Mouse (Mus musculus) adrenal gland, adult 10 weeks (tissue): ENCODE results near the gene Trpc4ap. TPM values are rescaled to one million over a fixed set of nuclear protein-coding genes. Genes with fewer than 3 reads are reported as not detected.

Source experiments
- polyA plus RNA-seq: library from polyadenylated mRNA; stranded (reverse); fragments of 350-450 nt; fragmentation: Illumina TruSeq; extraction: RNeasy Lipid Tissue Mini Kit (QIAGEN cat#74804); gene quantifications from one replicate; pipeline ENCODE4 v1.2.3, GENCODE M21; 2014; ENCODE audit warnings: low read depth, low replicate concordance

The Trpc4ap gene
- 135 TPM for polyA plus RNA-seq

GRCm38 (mm10) chr2:155691723-155692493 is at the start of gene Trpc4ap:
Gene Trpc4ap, minus strand, starts transcription at chr2:155692384.

GRCm38 (mm10) chr2:155735766-155736165 is 43.6 kb upstream of the Trpc4ap start, which contains the start of gene Gm17581:
Gene Gm17581, minus strand, starts transcription at chr2:155735866.

GRCm38 (mm10) chr2:155729158-155729645 is 37.0 kb upstream of the Trpc4ap start, which contains the start of gene Edem2:
Gene Edem2, minus strand, starts transcription at chr2:155729475.

GRCm38 (mm10) chr2:155610978-155611377 is 81.2 kb downstream of the Trpc4ap start, which contains the start of gene Myh7b:
Gene Myh7b, plus strand, starts transcription at chr2:155611212.

GRCm38 (mm10) chr2:155592137-155592853 is 99.9 kb downstream of the Trpc4ap start, which contains the start of gene Gss:
Gene Gss, minus strand, starts transcription at chr2:155592810.

Other genes starting within 250 kb of the Trpc4ap start
- gene Ncoa6, start 218.5 kb downstream of the Trpc4ap start, polyA plus RNA-seq = 55.7 TPM
- 46.7 TPM for gene Acss2, start 174.4 kb downstream of the Trpc4ap start, polyA plus RNA-seq
- gene Ggt7, start 174.1 kb downstream of the Trpc4ap start, polyA plus RNA-seq = 0.41 TPM
- 10.0 TPM for gene Gss, start 99.6 kb downstream of the Trpc4ap start, polyA plus RNA-seq
- gene Myh7b, start 81.2 kb downstream of the Trpc4ap start, polyA plus RNA-seq = not detected
- gene Edem2, start 37.1 kb upstream of the Trpc4ap start, polyA plus RNA-seq = 13.9 TPM
- gene Gm17581, start 43.5 kb upstream of the Trpc4ap start, polyA plus RNA-seq = not detected
- 26.1 TPM for gene Procr, start 58.7 kb upstream of the Trpc4ap start, polyA plus RNA-seq
- 0.17 TPM for gene Mmp24, start 83.0 kb upstream of the Trpc4ap start, polyA plus RNA-seq
- 203 TPM for gene BC029722, start 127.0 kb upstream of the Trpc4ap start, polyA plus RNA-seq
- 17.1 TPM for gene Eif6, start 134.5 kb upstream of the Trpc4ap start, polyA plus RNA-seq
- gene Fam83c, start 142.5 kb upstream of the Trpc4ap start, polyA plus RNA-seq = 0.17 TPM
- 74.9 TPM for gene Uqcc1, start 237.9 kb upstream of the Trpc4ap start, polyA plus RNA-seq
- not detected for gene Gm15557, start 248.3 kb upstream of the Trpc4ap start, polyA plus RNA-seq